Mouse (Mus musculus): ENCODE measurements around the gene Ptprcap. TPM values are rescaled to one million over a fixed set of nuclear protein-coding genes. Genes with fewer than 3 reads are reported as not detected.

The Ptprcap gene
- total and polyA plus RNA-seq, 2 experiments from 2014 or later = 0.28 to 0.38 TPM

GRCm38 (mm10) chr19:4194776-4195650, 41.6 kb downstream of the Ptprcap start:
- DNase-seq (ENCODE audit: low spot score) (peak; percentile 81), ATAC-seq (ENCODE audit: low FRiP score) (no peak)
- Histone ChIP-seq H3K9ac (replicated peaks; ENCODE audit: low read length, poor library complexity, severe bottlenecking) (no peak overlapping the region), H3K36me3 (ENCODE audit: insufficient read depth, low read length) (peaks cover 42% of the 10 kb centered on the region), H3K27me3 (ENCODE audit: insufficient read depth, low read length) (no peaks in the 10 kb centered on the region), H3K4me2 (ENCODE audit: low read depth, low read length, poor library complexity, severe bottlenecking) (no peak overlapping the region), H3K4me1 (ENCODE audit: insufficient read depth, low read length) (peaks cover 10% of the 10 kb centered on the region), H3K9me3 (ENCODE audit: low read length) (no peaks in the 10 kb centered on the region), H3K27ac (ENCODE audit: low read depth, low read length) (no peak overlapping the region), H3K4me3 (ENCODE audit: low read depth, low read length) (no peak overlapping the region)
- 71% methylated on average over 12 of the region's 12 CpGs for WGBS
- no peak for TF ChIP-seq CTCF (IDR thresholded peaks at IDR 0.05)

- Histone ChIP-seq H3K9ac (replicated peaks; ENCODE audit: low read length, poor library complexity, severe bottlenecking) (no peak overlapping the region), H3K27me3 (ENCODE audit: insufficient read depth, low read length) (no peaks in the 10 kb centered on the region), H3K4me2 (ENCODE audit: low read depth, low read length, poor library complexity, severe bottlenecking) (no peak overlapping the region), H3K9me3 (ENCODE audit: low read length) (no peaks in the 10 kb centered on the region), H3K27ac (ENCODE audit: low read depth, low read length) (no peak overlapping the region), H3K36me3 (ENCODE audit: insufficient read depth, low read length) (peaks cover 42% of the 10 kb centered on the region), H3K4me3 (ENCODE audit: low read depth, low read length) (no peak overlapping the region), H3K4me1 (ENCODE audit: insufficient read depth, low read length) (peaks cover 16% of the 10 kb centered on the region)
- WGBS = 73% methylated on average over 2 of the region's 2 CpGs
- no peak for DNase-seq (ENCODE audit: low spot score)
- no peak for TF ChIP-seq CTCF (IDR thresholded peaks at IDR 0.05)
- no peak for ATAC-seq (ENCODE audit: low FRiP score)
These were observed 42.6 kb downstream of the Ptprcap start for GRCm38 (mm10) chr19:4196048-4196447.

GRCm38 (mm10) chr19:4196548-4196947, 43.1 kb downstream of the Ptprcap start:
- no peak for ATAC-seq (ENCODE audit: low FRiP score)
- TF ChIP-seq CTCF (IDR thresholded peaks at IDR 0.05) = no peak
- no peak overlapping the region for H3K27ac ChIP-seq (ENCODE audit: low read depth, low read length)
- 60% methylated on average over 5 of the region's 5 CpGs for WGBS
- H3K4me1 ChIP-seq (ENCODE audit: insufficient read depth, low read length) = peaks cover 17% of the 10 kb centered on the region
- no peak overlapping the region for H3K4me3 ChIP-seq (ENCODE audit: low read depth, low read length)
- H3K9me3 ChIP-seq (ENCODE audit: low read length) = no peaks in the 10 kb centered on the region
- H3K36me3 ChIP-seq (ENCODE audit: insufficient read depth, low read length) = peaks cover 42% of the 10 kb centered on the region
- no peak for DNase-seq (ENCODE audit: low spot score)
- H3K4me2 ChIP-seq (ENCODE audit: low read depth, low read length, poor library complexity, severe bottlenecking) = no peak overlapping the region
- no peaks in the 10 kb centered on the region for H3K27me3 ChIP-seq (ENCODE audit: insufficient read depth, low read length)
- H3K9ac ChIP-seq (replicated peaks; ENCODE audit: low read length, poor library complexity, severe bottlenecking) = no peak overlapping the region

- ATAC-seq (ENCODE audit: low FRiP score) (no peak), DNase-seq (ENCODE audit: low spot score) (no peak)
- Histone ChIP-seq H3K9ac (replicated peaks; ENCODE audit: low read length, poor library complexity, severe bottlenecking) (no peak overlapping the region), H3K4me3 (ENCODE audit: low read depth, low read length) (no peak overlapping the region), H3K4me2 (ENCODE audit: low read depth, low read length, poor library complexity, severe bottlenecking) (no peak overlapping the region), H3K36me3 (ENCODE audit: insufficient read depth, low read length) (peaks cover 42% of the 10 kb centered on the region), H3K4me1 (ENCODE audit: insufficient read depth, low read length) (peaks cover 17% of the 10 kb centered on the region), H3K27ac (ENCODE audit: low read depth, low read length) (no peak overlapping the region), H3K27me3 (ENCODE audit: insufficient read depth, low read length) (no peaks in the 10 kb centered on the region), H3K9me3 (ENCODE audit: low read length) (no peaks in the 10 kb centered on the region)
- TF ChIP-seq CTCF (IDR thresholded peaks at IDR 0.05) = no peak
- 67% methylated on average over 3 of the region's 3 CpGs for WGBS
These were observed 43.8 kb downstream of the Ptprcap start for GRCm38 (mm10) chr19:4197180-4197579.

GRCm38 (mm10) chr19:4201291-4201909, 48.0 kb downstream of the Ptprcap start, which contains the start of gene Rad9a:
Rad9a (minus strand) TSS chr19:4201662.
- Histone ChIP-seq H3K4me3 (ENCODE audit: low read depth, low read length) (peak within 1 kb of the TSS; percentile 47), H3K9me3 (ENCODE audit: low read length) (no peaks in the 10 kb centered on the region), H3K4me2 (ENCODE audit: low read depth, low read length, poor library complexity, severe bottlenecking) (peak within 1 kb of the TSS; percentile 91), H3K27me3 (ENCODE audit: insufficient read depth, low read length) (peaks cover 4% of the 10 kb centered on the region; the same call in 1 of the 2 replicates), H3K4me1 (ENCODE audit: insufficient read depth, low read length) (peaks cover 10% of the 10 kb centered on the region), H3K9ac (replicated peaks; ENCODE audit: low read length, poor library complexity, severe bottlenecking) (peak within 1 kb of the TSS; percentile 62), H3K27ac (ENCODE audit: low read depth, low read length) (peak within 1 kb of the TSS; percentile 51), H3K36me3 (ENCODE audit: insufficient read depth, low read length) (peaks cover 17% of the 10 kb centered on the region)
- DNase-seq (ENCODE audit: low spot score) (peak; percentile 98), ATAC-seq (ENCODE audit: low FRiP score) (peak; percentile 82)
- TF ChIP-seq CTCF (IDR thresholded peaks at IDR 0.05) = peak; percentile 3; the same call in 1 of the 2 replicates
- WGBS = under 1% methylated on average over 34 of the region's 34 CpGs

- H3K36me3 ChIP-seq (ENCODE audit: insufficient read depth, low read length) = peaks cover 9% of the 10 kb centered on the region
- peaks cover 4% of the 10 kb centered on the region; the same call in 1 of the 2 replicates for H3K27me3 ChIP-seq (ENCODE audit: insufficient read depth, low read length)
- peak overlapping the region; percentile 47 for H3K4me3 ChIP-seq (ENCODE audit: low read depth, low read length)
- H3K9ac ChIP-seq (replicated peaks; ENCODE audit: low read length, poor library complexity, severe bottlenecking) = peak overlapping the region; percentile 62
- peak overlapping the region; percentile 91 for H3K4me2 ChIP-seq (ENCODE audit: low read depth, low read length, poor library complexity, severe bottlenecking)
- no peaks in the 10 kb centered on the region for H3K9me3 ChIP-seq (ENCODE audit: low read length)
- 30% methylated on average over 7 of the region's 7 CpGs for WGBS
- no peak for ATAC-seq (ENCODE audit: low FRiP score)
- peaks cover 10% of the 10 kb centered on the region for H3K4me1 ChIP-seq (ENCODE audit: insufficient read depth, low read length)
- H3K27ac ChIP-seq (ENCODE audit: low read depth, low read length) = peak overlapping the region; percentile 51; the same call in 1 of the 2 replicates
- DNase-seq (ENCODE audit: low spot score) = no peak
- no peak for TF ChIP-seq CTCF (IDR thresholded peaks at IDR 0.05)
These were observed 48.7 kb downstream of the Ptprcap start for GRCm38 (mm10) chr19:4202149-4202548.

Data from midbrain, postnatal 0 days (tissue).